Mouse (Mus musculus): ENCODE results near the gene Rcn3. TPM values are rescaled to one million over a fixed set of nuclear protein-coding genes. Genes with fewer than 3 reads are reported as not detected.

Gene Rcn3
- polyA plus RNA-seq, 2 experiments: 19.2 to 20.6 TPM

DNA sequence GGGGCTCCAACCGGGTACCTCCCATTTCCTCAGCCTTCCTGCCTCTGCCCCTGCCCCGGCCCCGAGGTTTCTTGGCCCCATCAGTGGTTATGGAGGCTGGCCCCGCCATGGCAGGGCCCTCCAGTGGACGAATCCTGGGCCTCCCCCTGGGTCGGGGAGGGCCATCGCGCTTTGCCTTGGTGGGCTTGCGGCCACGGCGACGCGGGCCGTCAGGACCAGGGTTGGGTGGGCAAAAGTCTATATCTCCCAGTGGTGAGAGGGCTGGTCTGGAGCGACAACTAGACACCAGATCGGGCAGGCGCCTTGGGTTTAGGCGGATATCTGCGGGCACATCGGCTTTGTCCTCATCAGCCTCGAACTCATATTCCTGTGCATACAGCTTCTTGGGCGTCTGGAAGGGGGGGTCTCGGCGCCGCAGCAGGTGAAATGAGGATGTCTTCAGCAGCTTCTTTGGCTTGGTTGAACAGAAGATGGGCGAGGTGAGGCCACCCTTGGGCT is 45.1 kb downstream of the Rcn3 start:
- H3K9me3 ChIP-seq (ENCODE audit: control insufficient read depth, low read length): no peaks in the 10 kb centered on the region
- TF ChIP-seq EP300 (IDR thresholded peaks at IDR 0.05; ENCODE audit: low read depth) (no peak), CTCF (IDR thresholded peaks at IDR 0.05; ENCODE audit: low read depth) (no peak)
- no peaks in the 10 kb centered on the region for H3K27me3 ChIP-seq (ENCODE audit: control insufficient read depth, insufficient read depth, low read length)
- no peak overlapping the region for H3K4me2 ChIP-seq (ENCODE audit: low read depth)
- 88% methylated on average over 26 of the region's 26 CpGs for WGBS (ENCODE audit: insufficient replicate concordance)
- peaks cover 8 to 11% of the 10 kb centered on the region in 2 experiments for H3K4me1 ChIP-seq (replicated peaks; ENCODE audit: control insufficient read depth in 2 of 2, insufficient read depth in 2 of 2, low read length in 1 of 2)
- no peak overlapping the region for H3K27ac ChIP-seq
- H3K9ac ChIP-seq (replicated peaks): no peak overlapping the region
- DNase-seq (ENCODE audit: low read depth in 3 of 3, low spot score in 3 of 3) (no peak), ATAC-seq (ENCODE audit: insufficient read depth) (no peak)
- no peak overlapping the region for H3K4me3 ChIP-seq (ENCODE audit: insufficient read depth in 1 of 2, low read depth in 2 of 2, low read length in 2 of 2)
- H3K36me3 ChIP-seq (replicated peaks; ENCODE audit: control insufficient read depth, insufficient read depth, low read depth): peaks cover 25% of the 10 kb centered on the region

DNA sequence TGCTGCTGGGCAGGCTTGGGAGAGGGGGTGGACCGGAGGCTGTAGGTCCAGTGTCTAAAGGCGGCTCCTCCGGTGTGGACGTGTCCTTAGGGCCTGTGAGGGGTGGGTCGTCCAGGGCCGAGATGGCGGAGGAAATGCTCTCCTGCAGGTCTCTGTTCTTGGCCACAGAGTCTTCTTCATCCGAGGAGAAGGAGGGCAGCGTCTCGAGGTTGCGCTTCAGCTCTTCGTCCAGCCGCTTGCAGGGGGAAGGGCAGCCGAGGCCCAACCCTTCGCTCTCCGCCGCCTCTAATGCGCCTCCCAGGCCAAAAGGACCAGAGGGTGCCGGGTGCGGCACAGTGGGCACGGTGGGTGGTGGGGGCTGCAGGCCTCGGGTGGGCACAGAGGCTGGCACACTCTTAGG is 46.3 kb downstream of the Rcn3 start:
- no peaks in the 10 kb centered on the region for H3K9me3 ChIP-seq (ENCODE audit: control insufficient read depth, low read length)
- DNase-seq (ENCODE audit: low read depth in 3 of 3, low spot score in 3 of 3) (no peak), ATAC-seq (ENCODE audit: insufficient read depth) (no peak)
- no peak overlapping the region for H3K9ac ChIP-seq (replicated peaks)
- H3K27me3 ChIP-seq (ENCODE audit: control insufficient read depth, insufficient read depth, low read length): no peaks in the 10 kb centered on the region
- peaks cover 0 to under 1% of the 10 kb centered on the region in 2 experiments; a peak in 1 of 4 replicates for H3K4me1 ChIP-seq (replicated peaks; ENCODE audit: control insufficient read depth in 2 of 2, insufficient read depth in 2 of 2, low read length in 1 of 2)
- H3K4me2 ChIP-seq (ENCODE audit: low read depth): no peak overlapping the region
- 86% methylated on average over 22 of the region's 22 CpGs for WGBS (ENCODE audit: insufficient replicate concordance)
- H3K36me3 ChIP-seq (replicated peaks; ENCODE audit: control insufficient read depth, insufficient read depth, low read depth): peaks cover 29% of the 10 kb centered on the region
- H3K4me3 ChIP-seq (ENCODE audit: insufficient read depth in 1 of 2, low read depth in 2 of 2, low read length in 2 of 2): no peak overlapping the region
- H3K27ac ChIP-seq: no peak overlapping the region
- no peak for TF ChIP-seq CTCF (IDR thresholded peaks at IDR 0.05; ENCODE audit: low read depth)
- TF ChIP-seq EP300 (IDR thresholded peaks at IDR 0.05; ENCODE audit: low read depth): no peak

DNA sequence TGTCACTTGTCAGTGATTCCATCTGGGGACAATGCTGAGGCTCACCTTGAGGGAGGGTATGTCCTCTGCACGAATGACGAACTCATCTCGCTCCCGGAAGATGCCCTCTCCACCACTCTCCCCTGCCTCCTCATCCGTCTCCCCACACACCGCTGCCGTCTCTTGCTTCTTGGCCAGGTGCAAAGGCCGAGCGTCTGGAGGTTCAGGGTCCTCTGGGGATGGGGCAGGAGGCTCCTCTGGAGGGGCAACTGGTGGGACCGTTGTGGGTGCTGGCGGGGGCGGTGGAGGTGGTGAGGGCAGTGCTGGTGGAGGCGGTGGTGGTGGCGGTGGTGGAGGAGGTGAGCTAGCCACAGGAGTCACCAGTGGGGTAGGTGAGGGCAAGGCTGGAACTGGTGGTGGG is 48.7 kb downstream of the Rcn3 start:
- Histone ChIP-seq H3K9ac (replicated peaks) (no peak overlapping the region), H3K4me2 (ENCODE audit: low read depth) (no peak overlapping the region), H3K4me3 (ENCODE audit: insufficient read depth in 1 of 2, low read depth in 2 of 2, low read length in 2 of 2) (no peak overlapping the region), H3K27me3 (ENCODE audit: control insufficient read depth, insufficient read depth, low read length) (no peaks in the 10 kb centered on the region), H3K36me3 (replicated peaks; ENCODE audit: control insufficient read depth, insufficient read depth, low read depth) (peaks cover 26% of the 10 kb centered on the region), H3K4me1 (replicated peaks; ENCODE audit: control insufficient read depth in 2 of 2, insufficient read depth in 2 of 2, low read length in 1 of 2) (no peaks in the 10 kb centered on the region), H3K27ac (no peak overlapping the region), H3K9me3 (ENCODE audit: control insufficient read depth, low read length) (no peaks in the 10 kb centered on the region)
- whole genome bisulfite sequencing (ENCODE audit: insufficient replicate concordance): 90% methylated on average over 14 of the region's 14 CpGs
- DNase-seq (ENCODE audit: low read depth in 3 of 3, low spot score in 3 of 3) (no peak), ATAC-seq (ENCODE audit: insufficient read depth) (no peak)
- no peak for TF ChIP-seq EP300 (IDR thresholded peaks at IDR 0.05; ENCODE audit: low read depth)
- no peak for TF ChIP-seq CTCF (IDR thresholded peaks at IDR 0.05; ENCODE audit: low read depth)

DNA sequence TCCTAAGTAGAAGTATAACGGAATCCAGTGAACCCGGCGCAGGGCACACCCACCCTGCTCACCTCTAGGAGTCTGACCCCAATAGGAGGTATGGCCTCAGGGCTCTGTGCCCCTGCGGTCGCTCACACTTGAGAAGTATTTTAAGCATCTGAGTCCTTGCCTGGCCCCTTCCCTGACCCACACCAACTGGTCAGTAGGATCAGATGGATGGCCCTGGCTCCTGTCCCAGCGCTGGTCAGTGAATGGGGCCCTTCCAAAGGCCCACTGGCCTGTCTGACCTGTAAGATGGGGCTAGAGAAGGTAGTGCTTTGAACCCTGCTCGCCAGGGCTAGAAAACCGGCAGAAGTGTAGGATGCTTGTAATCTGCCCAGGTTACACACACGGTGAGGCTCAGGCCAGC is 51.2 kb downstream of the Rcn3 start:
- no peak overlapping the region for H3K4me2 ChIP-seq (ENCODE audit: low read depth)
- ATAC-seq (ENCODE audit: insufficient read depth) (no peak), DNase-seq (ENCODE audit: low read depth in 3 of 3, low spot score in 3 of 3) (no peak)
- no peaks in the 10 kb centered on the region for H3K4me1 ChIP-seq (replicated peaks; ENCODE audit: control insufficient read depth in 2 of 2, insufficient read depth in 2 of 2, low read length in 1 of 2)
- no peak overlapping the region for H3K27ac ChIP-seq
- no peaks in the 10 kb centered on the region for H3K27me3 ChIP-seq (ENCODE audit: control insufficient read depth, insufficient read depth, low read length)
- H3K9ac ChIP-seq (replicated peaks): no peak overlapping the region
- peaks cover 19% of the 10 kb centered on the region for H3K36me3 ChIP-seq (replicated peaks; ENCODE audit: control insufficient read depth, insufficient read depth, low read depth)
- no peak overlapping the region for H3K4me3 ChIP-seq (ENCODE audit: insufficient read depth in 1 of 2, low read depth in 2 of 2, low read length in 2 of 2)
- TF ChIP-seq CTCF (IDR thresholded peaks at IDR 0.05; ENCODE audit: low read depth) (no peak), EP300 (IDR thresholded peaks at IDR 0.05; ENCODE audit: low read depth) (no peak)
- WGBS (ENCODE audit: insufficient replicate concordance): 84% methylated on average over 9 of the region's 9 CpGs
- no peaks in the 10 kb centered on the region for H3K9me3 ChIP-seq (ENCODE audit: control insufficient read depth, low read length)

DNA sequence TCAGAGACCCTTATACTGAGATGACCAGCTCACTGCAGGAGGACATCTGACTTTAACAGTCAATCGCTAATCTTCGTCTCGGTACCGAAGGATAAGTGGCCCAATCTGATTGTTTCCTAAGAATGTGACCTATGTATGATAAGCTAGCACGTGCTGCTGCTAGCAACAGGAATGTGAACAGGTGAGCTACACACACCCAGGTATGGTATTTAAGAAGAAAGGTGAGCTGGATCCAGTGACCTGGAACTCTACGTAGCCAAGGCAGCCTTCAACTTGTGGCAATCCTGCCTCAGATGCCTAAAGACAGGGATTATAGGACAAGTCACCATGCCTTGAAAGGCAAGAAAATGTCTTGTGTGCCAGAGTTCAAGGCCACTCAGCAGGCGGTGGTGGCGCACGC is 53.6 kb downstream of the Rcn3 start:
- Histone ChIP-seq H3K4me3 (ENCODE audit: insufficient read depth in 1 of 2, low read depth in 2 of 2, low read length in 2 of 2) (no peak overlapping the region), H3K27me3 (ENCODE audit: control insufficient read depth, insufficient read depth, low read length) (no peaks in the 10 kb centered on the region), H3K4me2 (ENCODE audit: low read depth) (no peak overlapping the region), H3K4me1 (replicated peaks; ENCODE audit: control insufficient read depth in 2 of 2, insufficient read depth in 2 of 2, low read length in 1 of 2) (no peaks in the 10 kb centered on the region), H3K9ac (replicated peaks) (no peak overlapping the region), H3K9me3 (ENCODE audit: control insufficient read depth, low read length) (no peaks in the 10 kb centered on the region), H3K27ac (no peak overlapping the region), H3K36me3 (replicated peaks; ENCODE audit: control insufficient read depth, insufficient read depth, low read depth) (peaks cover 28% of the 10 kb centered on the region)
- ATAC-seq (ENCODE audit: insufficient read depth) (no peak), DNase-seq (ENCODE audit: low read depth in 3 of 3, low spot score in 3 of 3) (no peak)
- WGBS (ENCODE audit: insufficient replicate concordance): 76% methylated on average over 9 of the region's 9 CpGs
- TF ChIP-seq CTCF (IDR thresholded peaks at IDR 0.05; ENCODE audit: low read depth): no peak
